Mouse (Mus musculus): ENCODE results near the gene Gnmt. TPM values are rescaled to one million over a fixed set of nuclear protein-coding genes. Genes with fewer than 3 reads are reported as not detected.

The Gnmt gene
- polyA plus RNA-seq, 1 experiment from 2014 or later = not detected

- no peaks in the 10 kb centered on the region for H3K36me3 ChIP-seq (ENCODE audit: inconsistent target)
- WGBS (ENCODE audit: missing documents) = 2% methylated on average over 49 of the region's 58 CpGs
- H3K79me2 ChIP-seq (ENCODE audit: inconsistent target) = peaks cover 43% of the 10 kb centered on the region
- peak within 1 kb of the TSS; percentile 44 for H3K4me3 ChIP-seq (ENCODE audit: inconsistent target)
- H3K27ac ChIP-seq = peak within 1 kb of the TSS; percentile 86
These were observed 23.0 kb upstream of the Gnmt start, which contains the start of gene Cnpy3 for GRCm38 (mm10) chr17:46751794-46752556. Gene Cnpy3 (minus strand): TSS chr17:46752214.

- peak overlapping the region; percentile 86 for H3K27ac ChIP-seq
- H3K36me3 ChIP-seq (ENCODE audit: inconsistent target) = peaks cover 4% of the 10 kb centered on the region; the same call in 1 of the 2 replicates
- H3K79me2 ChIP-seq (ENCODE audit: inconsistent target) = peaks cover 50% of the 10 kb centered on the region
- peak overlapping the region; percentile 44 for H3K4me3 ChIP-seq (ENCODE audit: inconsistent target)
- WGBS (ENCODE audit: missing documents) = 2% methylated on average over 15 of the region's 16 CpGs
These were observed 22.3 kb upstream of the Gnmt start for GRCm38 (mm10) chr17:46751056-46751793.

GRCm38 (mm10) chr17:46750580-46750979 is 21.6 kb upstream of the Gnmt start:
- peak overlapping the region; percentile 44 for H3K4me3 ChIP-seq (ENCODE audit: inconsistent target)
- H3K27ac ChIP-seq = peak overlapping the region; percentile 86
- WGBS (ENCODE audit: missing documents) = 51% methylated on average over 4 of the region's 4 CpGs
- peaks cover 10% of the 10 kb centered on the region; the same call in 1 of the 2 replicates for H3K36me3 ChIP-seq (ENCODE audit: inconsistent target)
- peaks cover 57% of the 10 kb centered on the region for H3K79me2 ChIP-seq (ENCODE audit: inconsistent target)

GRCm38 (mm10) chr17:46749282-46749681 is 20.3 kb upstream of the Gnmt start:
- no peak overlapping the region for H3K4me3 ChIP-seq (ENCODE audit: inconsistent target)
- H3K36me3 ChIP-seq (ENCODE audit: inconsistent target) = peaks cover 14% of the 10 kb centered on the region; the same call in 1 of the 2 replicates
- H3K79me2 ChIP-seq (ENCODE audit: inconsistent target) = peaks cover 70% of the 10 kb centered on the region
- H3K27ac ChIP-seq = no peak overlapping the region
- WGBS (ENCODE audit: missing documents) = 76% methylated on average over 5 of the region's 5 CpGs

GRCm38 (mm10) chr17:46747806-46748205 is 18.8 kb upstream of the Gnmt start:
- Histone ChIP-seq H3K79me2 (ENCODE audit: inconsistent target) (peaks cover 84% of the 10 kb centered on the region), H3K27ac (peak overlapping the region; percentile 46), H3K4me3 (ENCODE audit: inconsistent target) (no peak overlapping the region), H3K36me3 (ENCODE audit: inconsistent target) (peaks cover 28% of the 10 kb centered on the region)
- WGBS (ENCODE audit: missing documents) = 92% methylated on average over 2 of the region's 2 CpGs

GRCm38 (mm10) chr17:46747234-46747633 is 18.3 kb upstream of the Gnmt start:
- 19% methylated on average over 8 of the region's 8 CpGs for WGBS (ENCODE audit: missing documents)
- H3K4me3 ChIP-seq (ENCODE audit: inconsistent target) = no peak overlapping the region

GRCm38 (mm10) chr17:46745506-46745905 is 16.5 kb upstream of the Gnmt start:
- no peak overlapping the region for H3K27ac ChIP-seq
- no peak overlapping the region for H3K4me3 ChIP-seq (ENCODE audit: inconsistent target)
- peaks cover 47% of the 10 kb centered on the region for H3K36me3 ChIP-seq (ENCODE audit: inconsistent target)
- 100% methylated on average over 2 of the region's 2 CpGs for WGBS (ENCODE audit: missing documents)
- H3K79me2 ChIP-seq (ENCODE audit: inconsistent target) = peaks cover 82% of the 10 kb centered on the region

More at GRCm38 (mm10) chr17:46747234-46747633, 18.3 kb upstream of the Gnmt start:
- Histone ChIP-seq H3K36me3 (ENCODE audit: inconsistent target) (peaks cover 34% of the 10 kb centered on the region), H3K27ac (peak overlapping the region; percentile 46), H3K79me2 (ENCODE audit: inconsistent target) (peaks cover 89% of the 10 kb centered on the region)

GRCm38 (mm10) chr17:46742986-46743385 is 14.0 kb upstream of the Gnmt start:
- WGBS (ENCODE audit: missing documents) = 90% methylated on average over 7 of the region's 9 CpGs
- H3K4me3 ChIP-seq (ENCODE audit: inconsistent target) = no peak overlapping the region
- H3K27ac ChIP-seq = no peak overlapping the region
- H3K36me3 ChIP-seq (ENCODE audit: inconsistent target) = peaks cover 47% of the 10 kb centered on the region
- H3K79me2 ChIP-seq (ENCODE audit: inconsistent target) = peaks cover 57% of the 10 kb centered on the region

GRCm38 (mm10) chr17:46741305-46741704 is 12.3 kb upstream of the Gnmt start:
- peaks cover 40% of the 10 kb centered on the region; the same call in 1 of the 2 replicates for H3K79me2 ChIP-seq (ENCODE audit: inconsistent target)
- H3K36me3 ChIP-seq (ENCODE audit: inconsistent target) = peaks cover 58% of the 10 kb centered on the region
- WGBS (ENCODE audit: missing documents) = 97% methylated on average over 6 of the region's 6 CpGs
- no peak overlapping the region for H3K4me3 ChIP-seq (ENCODE audit: inconsistent target)
- no peak overlapping the region for H3K27ac ChIP-seq

- Histone ChIP-seq H3K79me2 (ENCODE audit: inconsistent target) (no peaks in the 10 kb centered on the region; the same call in 1 of the 2 replicates), H3K36me3 (ENCODE audit: inconsistent target) (peaks cover 32% of the 10 kb centered on the region; the same call in 1 of the 2 replicates), H3K4me3 (ENCODE audit: inconsistent target) (no peak overlapping the region), H3K27ac (no peak overlapping the region)
- WGBS (ENCODE audit: missing documents) = 79% methylated on average over 10 of the region's 10 CpGs
These were observed 7.2 kb upstream of the Gnmt start for GRCm38 (mm10) chr17:46736160-46736559.

GRCm38 (mm10) chr17:46735287-46735686 is 6.3 kb upstream of the Gnmt start:
- Histone ChIP-seq H3K4me3 (ENCODE audit: inconsistent target) (no peak overlapping the region), H3K79me2 (ENCODE audit: inconsistent target) (no peaks in the 10 kb centered on the region), H3K36me3 (ENCODE audit: inconsistent target) (peaks cover 30% of the 10 kb centered on the region; the same call in 1 of the 2 replicates), H3K27ac (no peak overlapping the region)
- 98% methylated on average over 7 of the region's 7 CpGs for WGBS (ENCODE audit: missing documents)

GRCm38 (mm10) chr17:46734055-46734454 is 5.1 kb upstream of the Gnmt start:
- H3K36me3 ChIP-seq (ENCODE audit: inconsistent target) = peaks cover 30% of the 10 kb centered on the region; the same call in 1 of the 2 replicates
- 100% methylated on average over 3 of the region's 3 CpGs for WGBS (ENCODE audit: missing documents)
- no peaks in the 10 kb centered on the region for H3K79me2 ChIP-seq (ENCODE audit: inconsistent target)
- H3K4me3 ChIP-seq (ENCODE audit: inconsistent target) = no peak overlapping the region
- H3K27ac ChIP-seq = no peak overlapping the region

- WGBS (ENCODE audit: missing documents) = 85% methylated on average over 11 of the region's 11 CpGs
- Histone ChIP-seq H3K4me3 (ENCODE audit: inconsistent target) (no peak overlapping the region), H3K36me3 (ENCODE audit: inconsistent target) (peaks cover 10% of the 10 kb centered on the region; the same call in 1 of the 2 replicates), H3K27ac (no peak overlapping the region), H3K79me2 (ENCODE audit: inconsistent target) (no peaks in the 10 kb centered on the region)
These were observed 472 bp downstream of the Gnmt start for GRCm38 (mm10) chr17:46728496-46728895.

GRCm38 (mm10) chr17:46728021-46728420 is 947 bp downstream of the Gnmt start:
- 54% methylated on average over 6 of the region's 6 CpGs for WGBS (ENCODE audit: missing documents)
- peaks cover 15% of the 10 kb centered on the region; the same call in 1 of the 2 replicates for H3K36me3 ChIP-seq (ENCODE audit: inconsistent target)
- H3K79me2 ChIP-seq (ENCODE audit: inconsistent target) = no peaks in the 10 kb centered on the region
- H3K4me3 ChIP-seq (ENCODE audit: inconsistent target) = no peak overlapping the region
- no peak overlapping the region for H3K27ac ChIP-seq

GRCm38 (mm10) chr17:46727271-46727670 is 1.7 kb downstream of the Gnmt start:
- Histone ChIP-seq H3K36me3 (ENCODE audit: inconsistent target) (peaks cover 15% of the 10 kb centered on the region; the same call in 1 of the 2 replicates), H3K4me3 (ENCODE audit: inconsistent target) (no peak overlapping the region), H3K79me2 (ENCODE audit: inconsistent target) (no peaks in the 10 kb centered on the region), H3K27ac (no peak overlapping the region)
- 98% methylated on average over 9 of the region's 11 CpGs for WGBS (ENCODE audit: missing documents)

All from macrophage (primary cell).